Mouse (Mus musculus): ENCODE results near the gene Gm45799.

DNA sequence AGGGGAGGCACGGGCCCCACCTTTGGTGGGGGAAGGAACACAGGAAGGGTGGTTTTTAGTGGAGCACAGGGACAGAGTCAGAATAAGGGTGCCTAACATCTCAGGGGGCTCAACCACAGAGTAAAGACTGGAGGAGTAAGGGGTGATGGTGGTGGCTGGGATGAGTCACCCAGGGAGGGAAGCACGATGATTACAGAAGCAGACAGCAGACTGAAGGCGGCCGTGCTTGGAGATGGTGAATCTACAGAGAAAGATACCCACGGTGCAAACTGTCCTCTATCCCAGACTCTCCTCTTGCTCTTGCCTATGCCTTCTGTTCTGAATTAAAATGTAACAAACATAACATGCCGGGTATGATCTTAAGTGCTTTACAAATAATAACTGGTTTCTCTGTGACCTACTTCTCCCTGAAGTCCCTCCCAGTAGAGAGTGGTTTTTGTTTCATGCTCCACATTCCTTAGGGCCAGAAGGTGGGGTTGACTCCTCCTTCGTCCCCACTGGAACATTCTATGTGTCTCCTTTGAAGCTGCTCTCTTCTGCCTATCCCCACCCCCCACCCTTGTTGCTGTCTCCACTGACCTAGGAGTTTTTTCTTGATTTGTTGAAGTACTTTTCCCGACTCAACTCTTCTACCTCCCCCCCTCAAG is 18.6 kb upstream of the Gm45799 start:
- TF ChIP-seq CHD2 (IDR thresholded peaks at IDR 0.05; ENCODE audit: low read depth, low read length) = no peak
- TF ChIP-seq ZNF384 (IDR thresholded peaks at IDR 0.05; ENCODE audit: low read depth, low read length) = no peak
- no peak for TF ChIP-seq MAFK (IDR thresholded peaks at IDR 0.05; ENCODE audit: insufficient read depth, low read depth, low read length)
- TF ChIP-seq ZC3H11A (IDR thresholded peaks at IDR 0.05; ENCODE audit: borderline replicate concordance, low read depth, low read length) = no peak
